Mouse (Mus musculus): Measurements from ENCODE around the gene Myoz2.

- TF ChIP-seq KAT2A (conservative IDR thresholded peaks at IDR 0.05; ENCODE audit: low read depth, low read length) (no peak), POLR2A (IDR thresholded peaks at IDR 0.05; ENCODE audit: control insufficient read depth in 1 of 2, insufficient read depth in 1 of 2, low read depth in 1 of 2, low read length in 2 of 2, poor library complexity in 1 of 2) (no peak)
These were observed 36.3 kb downstream of the Myoz2 start for GRCm38 (mm10) chr3:122998511-122998910.

Measured in MEL (cell line).